Mouse (Mus musculus) heart, embryonic 15.5 days (tissue): ENCODE results near the gene Zfp334. TPM values are rescaled to one million over a fixed set of nuclear protein-coding genes. Genes with fewer than 3 reads are reported as not detected.
A peak's percentile ranks its signal among the peaks of the same experiment; 100 is the strongest.

Experiments
- ATAC-seq: fragments of 200-750 bp; cut with Nextera tagmentation; replicated peaks from 2 replicates; pipeline ENCODE4 v1.8.0; 2017; ENCODE audit warnings: low read depth, moderate TSS enrichment; ENCODE audit not compliant: insufficient number of reproducible peaks, insufficient read depth, low FRiP score
- H3K27ac ChIP-seq: fragments of 300-500 bp; sonication (generic); 2 replicates; pipeline ENCODE4 v1.5.1; 2015; ENCODE audit warnings: mild to moderate bottlenecking, inconsistent platforms
- H3K27me3 ChIP-seq: fragments of 300-500 bp; sonication (generic); 2 replicates; pipeline ENCODE4 v1.6.1; 2015; ENCODE audit warnings: inconsistent platforms
- H3K36me3 ChIP-seq: fragments of 300-500 bp; sonication (generic); 2 replicates; pipeline ENCODE4 v1.6.1; 2015; ENCODE audit warnings: mild to moderate bottlenecking, inconsistent platforms
- H3K4me1 ChIP-seq: fragments of 300-500 bp; sonication (generic); replicated peaks from 2 replicates; pipeline ENCODE4 v1.6.1; 2015; ENCODE audit warnings: inconsistent platforms
- H3K4me2 ChIP-seq: fragments of 300-500 bp; sonication (generic); 2 replicates; pipeline ENCODE4 v1.6.1; 2015; ENCODE audit warnings: inconsistent platforms, mild to moderate bottlenecking, moderate library complexity
- H3K4me3 ChIP-seq: fragments of 300-500 bp; sonication (generic); 2 replicates; pipeline ENCODE4 v1.5.1; 2015; ENCODE audit warnings: mild to moderate bottlenecking, inconsistent platforms
- H3K9ac ChIP-seq: fragments of 300-500 bp; sonication (generic); 2 replicates; pipeline ENCODE4 v1.6.1; 2015; ENCODE audit warnings: mild to moderate bottlenecking, inconsistent platforms
- H3K9me3 ChIP-seq: fragments of 300-500 bp; sonication (generic); replicated peaks from 2 replicates; pipeline ENCODE4 v1.6.1; 2016; ENCODE audit warnings: inconsistent platforms
- WGBS: fragments of 180-500 bp; shearing (Covaris S2); methylation state at CpG from one replicate; pipeline ENCODE4 v1.1.7; 2015; ENCODE audit warnings: mixed read lengths; 5-methylcytosine and 5-hydroxymethylcytosine counted together
- polyA plus RNA-seq: library from polyadenylated mRNA; unstranded; fragments of >200 nt; fragmentation: Nextera tagmentation; extraction: Ambion mirVana; gene quantifications from 2 replicates; pipeline ENCODE4 v1.2.1, GENCODE M21; 2015

Zfp334 gene
- polyA plus RNA-seq, 1 experiment from 2014 or later: 3.4 TPM

GRCm38 (mm10) chr2:165405351-165405750, 17.3 kb upstream of the Zfp334 start:
- Histone ChIP-seq H3K4me2 (no peak overlapping the region), H3K4me3 (no peak overlapping the region), H3K27me3 (no peaks in the 10 kb centered on the region), H3K4me1 (peaks cover 10% of the 10 kb centered on the region; the same call in 1 of the 2 replicates), H3K9me3 (no peaks in the 10 kb centered on the region), H3K27ac (peak overlapping the region; percentile 12; the same call in 1 of the 2 replicates), H3K36me3 (no peaks in the 10 kb centered on the region), H3K9ac (no peak overlapping the region)
- ATAC-seq: peak; percentile 40
- WGBS: 34% methylated on average over 6 of the region's 6 CpGs

GRCm38 (mm10) chr2:165404951-165405350, 16.9 kb upstream of the Zfp334 start:
- 59% methylated on average over 9 of the region's 9 CpGs for WGBS
- peak overlapping the region; percentile 12; the same call in 1 of the 2 replicates for H3K27ac ChIP-seq
- H3K4me1 ChIP-seq: peaks cover 10% of the 10 kb centered on the region; the same call in 1 of the 2 replicates

DNA sequence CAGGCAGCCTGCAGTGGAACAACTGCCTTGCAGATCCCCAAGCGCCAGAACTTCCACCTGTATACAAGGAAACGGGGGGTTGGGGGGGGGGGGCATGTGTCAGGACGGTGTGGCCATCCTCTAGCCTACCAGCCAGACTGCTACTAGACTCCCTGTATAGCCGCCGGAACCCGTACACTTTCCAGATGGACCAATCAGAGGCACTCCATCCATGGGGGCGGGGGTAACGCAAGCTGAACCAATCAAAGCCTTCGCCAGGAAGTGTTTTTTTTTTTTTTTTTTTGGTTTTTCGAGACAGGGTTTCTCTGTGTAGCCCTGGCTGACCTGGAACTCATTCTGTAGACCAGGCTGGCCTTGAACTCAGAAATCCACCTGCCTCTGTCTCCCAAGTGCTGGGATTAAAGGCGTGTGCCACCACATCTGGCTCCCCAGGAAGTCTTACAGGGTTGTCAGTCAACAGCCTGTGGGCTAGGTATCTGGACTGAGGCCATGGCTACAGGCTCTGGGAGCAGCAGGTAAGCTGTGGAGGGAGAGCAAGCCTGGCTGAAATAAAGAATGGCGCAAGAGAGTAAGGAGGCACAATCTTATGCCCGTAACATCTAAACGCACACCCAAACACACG, 10.2 kb upstream of the Zfp334 start:
- H3K27me3 ChIP-seq: no peaks in the 10 kb centered on the region
- no peak for ATAC-seq
- H3K36me3 ChIP-seq: no peaks in the 10 kb centered on the region
- no peak overlapping the region for H3K9ac ChIP-seq
- no peak overlapping the region for H3K4me2 ChIP-seq
- WGBS: 65% methylated on average over 15 of the region's 15 CpGs
- peaks cover 10% of the 10 kb centered on the region for H3K4me1 ChIP-seq
- no peak overlapping the region for H3K4me3 ChIP-seq
- H3K9me3 ChIP-seq: no peaks in the 10 kb centered on the region
- no peak overlapping the region for H3K27ac ChIP-seq

More at GRCm38 (mm10) chr2:165404951-165405350, 16.9 kb upstream of the Zfp334 start:
- no peak overlapping the region for H3K4me3 ChIP-seq
- no peaks in the 10 kb centered on the region for H3K27me3 ChIP-seq
- no peak overlapping the region for H3K4me2 ChIP-seq
- H3K36me3 ChIP-seq: no peaks in the 10 kb centered on the region
- H3K9ac ChIP-seq: no peak overlapping the region
- ATAC-seq: no peak
- no peaks in the 10 kb centered on the region for H3K9me3 ChIP-seq

DNA sequence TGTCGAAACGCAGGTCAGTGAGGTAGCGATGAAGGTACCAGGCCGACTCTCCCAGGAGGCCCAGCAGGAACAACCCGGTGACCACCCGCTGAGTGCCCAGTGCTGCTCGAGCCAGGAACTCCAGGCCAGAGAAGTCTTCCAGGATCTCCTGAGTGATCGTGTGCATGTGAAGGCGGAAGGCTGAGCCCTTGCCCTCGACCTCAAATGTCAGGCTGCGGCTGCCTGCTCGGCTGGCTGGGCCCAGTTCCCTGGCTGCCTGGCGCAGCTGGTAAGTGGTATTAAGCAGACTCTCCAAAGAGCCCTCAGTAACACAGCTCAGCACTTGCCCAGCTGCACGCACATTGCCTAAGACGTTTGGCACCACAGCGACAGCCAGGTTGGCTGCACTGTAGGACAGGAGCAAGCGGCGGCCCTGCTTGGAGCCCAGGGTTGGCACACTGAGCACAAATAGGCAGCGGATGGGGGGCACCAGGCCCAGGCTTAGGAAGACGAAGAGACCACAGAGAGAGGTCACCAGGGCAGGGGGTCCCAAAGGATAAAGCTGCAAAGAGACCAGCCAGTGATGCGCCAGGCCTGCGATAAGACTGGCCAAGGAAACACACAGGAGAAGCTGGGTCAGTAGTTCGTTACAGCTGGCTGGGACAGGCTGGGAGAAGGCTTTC, 9.6 kb upstream of the Zfp334 start:
- Histone ChIP-seq H3K4me2 (no peak overlapping the region), H3K9ac (no peak overlapping the region), H3K4me3 (no peak overlapping the region), H3K27ac (no peak overlapping the region), H3K4me1 (peaks cover 10% of the 10 kb centered on the region), H3K36me3 (no peaks in the 10 kb centered on the region), H3K27me3 (no peaks in the 10 kb centered on the region), H3K9me3 (no peaks in the 10 kb centered on the region)
- WGBS: 72% methylated on average over 23 of the region's 23 CpGs
- ATAC-seq: no peak

- H3K9me3 ChIP-seq: no peaks in the 10 kb centered on the region
- no peak overlapping the region for H3K4me2 ChIP-seq
- H3K4me1 ChIP-seq: peaks cover 10% of the 10 kb centered on the region
- WGBS: 48% methylated on average over 20 of the region's 20 CpGs
- H3K36me3 ChIP-seq: no peaks in the 10 kb centered on the region
- H3K27ac ChIP-seq: no peak overlapping the region
- H3K27me3 ChIP-seq: no peaks in the 10 kb centered on the region
- no peak; the same call in 1 of the 2 replicates for ATAC-seq
- H3K9ac ChIP-seq: no peak overlapping the region
- H3K4me3 ChIP-seq: no peak overlapping the region
These were observed 8.9 kb upstream of the Zfp334 start for GRCm38 (mm10) chr2:165396831-165397501.

DNA sequence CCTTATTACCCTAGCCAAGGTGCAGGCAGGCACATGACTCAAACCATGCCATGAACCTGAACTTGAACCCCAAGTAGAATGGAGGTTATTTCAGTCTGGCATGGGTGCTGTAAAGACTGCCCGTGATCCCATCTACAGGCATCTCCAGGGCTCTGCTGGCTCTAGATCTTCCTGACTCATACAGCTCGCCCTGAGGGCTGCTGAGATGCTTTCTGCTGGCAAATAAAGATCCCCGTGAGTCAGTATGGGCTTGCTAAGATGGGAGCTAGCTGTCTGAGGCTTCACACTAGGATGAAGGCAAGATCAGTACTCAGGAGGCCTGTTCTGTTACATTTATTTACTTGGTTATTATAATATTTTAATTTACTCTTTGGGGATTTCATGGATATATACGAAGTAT, 4.1 kb upstream of the Zfp334 start:
- no peak for ATAC-seq

DNA sequence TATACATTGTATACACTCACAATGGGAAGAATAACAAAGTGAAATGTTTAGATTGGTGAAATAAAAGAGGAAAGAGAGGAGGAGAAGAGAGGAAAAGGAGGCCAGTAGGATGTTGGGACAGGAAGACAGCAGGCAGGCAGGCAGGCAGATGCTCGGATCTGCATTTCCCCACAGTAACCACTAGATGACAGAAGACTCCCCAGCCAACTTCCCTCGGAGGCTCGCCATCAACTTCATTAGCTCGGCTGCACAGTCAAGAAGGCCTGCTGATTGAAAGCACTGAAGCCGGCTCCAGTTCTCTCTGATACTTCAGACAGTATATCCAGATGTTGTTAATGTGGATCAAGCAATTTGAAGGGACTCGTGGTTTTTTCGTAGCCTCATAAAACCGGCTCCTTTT, 3.5 kb upstream of the Zfp334 start:
- H3K4me2 ChIP-seq: no peak overlapping the region
- H3K27me3 ChIP-seq: no peaks in the 10 kb centered on the region
- H3K4me3 ChIP-seq: no peak overlapping the region
- no peaks in the 10 kb centered on the region for H3K9me3 ChIP-seq
- 15% methylated on average over 8 of the region's 8 CpGs for WGBS
- no peak overlapping the region for H3K9ac ChIP-seq
- peaks cover 7% of the 10 kb centered on the region for H3K4me1 ChIP-seq
- no peak for ATAC-seq
- no peak overlapping the region for H3K27ac ChIP-seq
- H3K36me3 ChIP-seq: no peaks in the 10 kb centered on the region

More for the DNA sequence above, 4.1 kb upstream of the Zfp334 start:
- Histone ChIP-seq H3K4me2 (no peak overlapping the region), H3K9ac (no peak overlapping the region), H3K27me3 (no peaks in the 10 kb centered on the region), H3K27ac (no peak overlapping the region), H3K4me3 (no peak overlapping the region), H3K9me3 (no peaks in the 10 kb centered on the region), H3K4me1 (peaks cover 2% of the 10 kb centered on the region; the same call in 1 of the 2 replicates), H3K36me3 (no peaks in the 10 kb centered on the region)
- WGBS: 73% methylated on average over 4 of the region's 4 CpGs

DNA sequence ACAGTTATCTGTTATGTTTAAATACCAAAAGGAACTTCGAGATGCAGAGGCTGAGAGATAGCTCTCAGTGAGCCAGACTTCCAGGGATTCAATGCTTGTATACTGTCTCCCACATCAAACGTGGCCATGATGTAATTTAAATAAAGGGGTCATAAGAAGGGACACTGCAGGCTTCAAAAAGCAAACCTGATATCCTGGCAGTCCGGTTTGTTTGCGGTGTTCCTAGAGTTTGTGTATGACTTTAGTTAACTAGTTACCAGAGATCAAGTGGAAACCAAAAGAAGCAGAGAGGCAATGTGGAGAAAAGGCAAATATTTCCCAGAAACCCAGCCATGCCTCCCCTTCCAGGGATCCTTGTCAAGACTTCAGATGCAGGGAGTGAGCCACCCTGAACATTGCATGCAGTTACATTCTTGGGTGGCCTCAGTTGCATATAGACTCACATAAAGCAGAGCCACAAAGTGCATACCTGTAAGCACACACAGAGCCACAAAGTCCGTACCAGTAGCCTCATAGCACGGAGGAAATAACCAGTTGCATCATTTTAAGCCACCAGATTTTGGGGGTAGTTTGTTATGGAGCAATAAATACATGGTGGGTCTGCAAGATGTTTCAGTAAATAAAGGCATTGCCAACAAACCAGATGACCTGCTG, 1.4 kb upstream of the Zfp334 start:
- H3K4me1 ChIP-seq: peaks cover 8% of the 10 kb centered on the region
- no peak overlapping the region for H3K4me3 ChIP-seq
- no peak for ATAC-seq
- H3K4me2 ChIP-seq: no peak overlapping the region
- no peaks in the 10 kb centered on the region for H3K27me3 ChIP-seq
- WGBS: 68% methylated on average over 6 of the region's 6 CpGs
- H3K9me3 ChIP-seq: no peaks in the 10 kb centered on the region
- peaks cover 13% of the 10 kb centered on the region for H3K36me3 ChIP-seq
- no peak overlapping the region for H3K9ac ChIP-seq
- H3K27ac ChIP-seq: no peak overlapping the region

- peak overlapping the region; percentile 91 for H3K27ac ChIP-seq
- peak overlapping the region; percentile 89 for H3K4me2 ChIP-seq
- no peak for ATAC-seq
- no peaks in the 10 kb centered on the region for H3K27me3 ChIP-seq
- H3K9ac ChIP-seq: peak overlapping the region; percentile 87
- peaks cover 34% of the 10 kb centered on the region for H3K36me3 ChIP-seq
- 16% methylated on average over 4 of the region's 4 CpGs for WGBS
- H3K9me3 ChIP-seq: no peaks in the 10 kb centered on the region
- peaks cover 8% of the 10 kb centered on the region for H3K4me1 ChIP-seq
- peak overlapping the region; percentile 82 for H3K4me3 ChIP-seq
These were observed 689 bp downstream of the Zfp334 start for GRCm38 (mm10) chr2:165387370-165387769.

DNA sequence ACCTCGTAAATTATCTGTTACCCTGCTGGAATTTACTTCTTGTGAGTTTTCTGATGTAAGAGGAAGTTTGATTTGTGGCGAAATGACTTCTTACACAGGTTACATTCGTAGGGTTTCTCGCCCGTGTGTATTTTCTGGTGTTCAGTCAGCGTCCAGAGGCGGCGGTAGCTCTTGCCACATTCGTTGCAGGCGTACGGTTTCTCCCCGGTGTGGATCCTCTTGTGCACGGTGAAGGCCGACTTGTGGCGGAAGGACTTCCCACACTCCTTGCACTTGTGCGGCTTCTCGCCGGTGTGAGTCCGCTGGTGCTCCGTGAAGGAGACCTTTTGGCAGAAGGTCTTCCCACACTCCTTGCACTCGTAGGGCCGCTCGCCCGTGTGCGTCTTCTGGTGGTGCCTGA, 8.0 kb downstream of the Zfp334 start:
- WGBS: 95% methylated on average over 25 of the region's 25 CpGs
- Histone ChIP-seq H3K27ac (no peak overlapping the region), H3K36me3 (peaks cover 86% of the 10 kb centered on the region), H3K9ac (no peak overlapping the region), H3K4me2 (no peak overlapping the region), H3K4me1 (peaks cover 3% of the 10 kb centered on the region; the same call in 1 of the 2 replicates), H3K4me3 (no peak overlapping the region), H3K9me3 (peaks cover 11% of the 10 kb centered on the region), H3K27me3 (no peaks in the 10 kb centered on the region)
- no peak for ATAC-seq

DNA sequence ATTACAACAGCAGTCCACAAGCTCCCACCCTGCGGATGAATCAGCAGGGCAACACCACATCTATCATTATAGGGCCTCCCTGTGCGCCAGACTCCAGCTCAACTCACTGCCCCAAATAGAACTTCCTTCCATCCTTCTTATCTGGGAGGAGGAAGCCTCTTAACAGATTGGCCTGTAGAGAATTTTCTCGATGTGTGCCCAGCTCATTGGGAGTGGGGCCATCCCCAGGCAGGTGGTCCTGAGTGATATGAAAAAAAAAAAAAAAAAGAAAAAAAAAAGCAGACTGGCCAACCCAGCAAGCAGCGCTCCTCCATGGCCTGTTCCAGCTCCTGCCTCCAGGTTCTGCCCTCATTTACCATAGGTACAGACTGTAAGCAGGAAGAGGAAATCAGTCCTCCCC, 12.1 kb downstream of the Zfp334 start:
- Histone ChIP-seq H3K4me1 (peaks cover 3% of the 10 kb centered on the region; the same call in 1 of the 2 replicates), H3K27ac (no peak overlapping the region), H3K9me3 (peaks cover 10% of the 10 kb centered on the region; the same call in 1 of the 2 replicates), H3K9ac (no peak overlapping the region), H3K4me2 (no peak overlapping the region), H3K27me3 (no peaks in the 10 kb centered on the region), H3K36me3 (peaks cover 47% of the 10 kb centered on the region), H3K4me3 (no peak overlapping the region)
- ATAC-seq: no peak
- 52% methylated on average over 4 of the region's 4 CpGs for WGBS
